Mouse (Mus musculus): ENCODE results near the gene Tmem170b.

- TF ChIP-seq CTCF (IDR thresholded peaks at IDR 0.05; ENCODE audit: borderline replicate concordance, insufficient read depth, low read length) (no peak), POLR2A (IDR thresholded peaks at IDR 0.05; ENCODE audit: low read depth, low read length) (no peak)
Observed at GRCm38 (mm10) chr13:41644591-41645482, 39.1 kb downstream of the Tmem170b start.

Measured in embryonic fibroblast, embryonic 13.5 days (primary cell).